Mouse (Mus musculus): ENCODE measurements around the gene Ift140. TPM values are rescaled to one million over a fixed set of nuclear protein-coding genes. Genes with fewer than 3 reads are reported as not detected.

The Ift140 gene
- total RNA-seq, 2 experiments from 2014 or later, result 8.1 to 9.9 TPM

DNA sequence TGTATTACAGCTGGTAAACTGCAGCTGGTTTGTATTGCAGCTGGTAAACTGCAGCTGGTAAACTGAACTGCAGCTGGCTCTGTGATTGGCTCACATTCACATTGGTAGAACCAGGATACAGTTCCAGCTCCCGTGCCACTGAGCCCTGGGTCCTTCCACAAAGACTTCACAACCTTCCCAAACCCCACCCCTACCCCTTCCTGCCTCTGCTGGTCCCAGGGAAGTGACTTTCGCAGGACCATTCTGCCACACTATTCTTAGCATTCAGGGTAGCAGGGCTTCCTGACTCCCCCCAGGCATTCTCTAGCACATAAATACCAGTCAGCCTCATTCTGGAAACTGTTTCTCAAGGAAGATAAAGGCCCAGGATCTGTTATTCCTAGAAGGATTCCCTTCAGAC lies 52.8 kb downstream of the Ift140 start:
- ATAC-seq (ENCODE audit: poor library complexity, severe bottlenecking), result no peak

DNA sequence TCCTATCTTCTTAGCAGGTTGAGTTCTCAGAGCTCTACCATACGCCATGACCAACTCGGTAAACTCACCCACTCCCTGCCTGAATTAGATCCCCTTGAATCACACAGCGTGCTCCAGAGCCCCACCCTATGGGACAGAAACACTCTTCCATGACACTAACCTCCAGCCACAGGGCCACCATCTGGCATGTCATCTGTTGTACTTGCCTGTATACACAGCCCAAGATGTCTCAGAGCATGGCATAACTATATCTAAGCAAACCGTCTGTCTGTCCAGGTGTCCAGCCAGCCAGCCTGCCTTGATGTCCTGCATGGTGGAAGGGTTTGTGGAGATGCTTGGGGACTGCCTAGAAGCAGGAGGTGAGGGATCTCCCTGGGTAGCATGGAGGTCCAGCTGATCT lies 61.0 kb downstream of the Ift140 start:
- no peak for ATAC-seq (ENCODE audit: poor library complexity, severe bottlenecking)

DNA sequence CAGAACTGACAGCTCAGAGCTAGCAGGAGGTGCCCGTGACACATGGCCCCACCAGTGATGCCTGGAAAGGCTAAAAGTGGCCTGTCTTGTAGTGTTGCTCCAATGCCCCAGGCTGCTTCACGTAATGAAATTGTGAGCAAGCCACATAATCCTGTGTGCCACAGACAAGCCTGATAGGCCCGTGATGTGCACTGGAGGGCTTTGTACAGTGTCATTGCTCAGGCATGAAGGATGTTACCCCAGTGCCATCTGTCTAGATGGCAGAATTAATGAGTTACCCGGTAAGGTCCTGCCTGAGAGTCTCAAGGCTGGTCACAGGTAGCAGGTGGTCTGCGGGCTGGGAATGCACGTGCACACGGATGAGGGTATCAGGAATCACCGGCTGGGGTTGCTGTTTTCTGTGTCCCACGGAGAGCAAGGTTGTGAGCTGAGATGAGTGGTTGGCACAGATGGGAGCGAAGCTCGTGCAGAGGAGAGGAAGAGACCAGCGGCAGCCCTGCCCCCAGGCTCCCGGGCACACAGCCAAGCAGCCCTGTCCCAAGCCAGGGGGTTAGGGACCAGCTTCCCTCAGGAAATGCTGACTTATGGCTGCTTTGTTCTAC lies 62.0 kb downstream of the Ift140 start:
- no peak for ATAC-seq (ENCODE audit: poor library complexity, severe bottlenecking)

DNA sequence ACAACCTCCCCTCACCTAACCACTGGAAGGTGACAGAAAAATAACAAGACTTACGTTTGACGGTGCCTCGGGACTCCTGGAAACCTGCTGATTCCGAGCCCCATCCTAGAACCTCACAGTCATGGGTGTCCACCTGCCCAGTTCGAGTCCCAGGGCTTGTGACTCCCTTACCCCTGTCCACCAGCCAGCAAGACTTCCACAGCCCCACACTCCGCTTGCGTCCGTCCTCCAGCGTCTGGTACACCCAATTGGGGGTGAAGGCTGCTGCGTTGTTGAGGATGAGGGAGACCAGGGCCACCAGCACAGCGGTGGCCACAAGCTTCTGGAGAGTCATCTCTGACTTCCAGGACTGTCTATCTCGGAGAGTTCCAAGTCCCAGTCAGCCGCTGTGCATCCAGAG lies 64.3 kb downstream of the Ift140 start:
- ATAC-seq (ENCODE audit: poor library complexity, severe bottlenecking), result no peak

DNA sequence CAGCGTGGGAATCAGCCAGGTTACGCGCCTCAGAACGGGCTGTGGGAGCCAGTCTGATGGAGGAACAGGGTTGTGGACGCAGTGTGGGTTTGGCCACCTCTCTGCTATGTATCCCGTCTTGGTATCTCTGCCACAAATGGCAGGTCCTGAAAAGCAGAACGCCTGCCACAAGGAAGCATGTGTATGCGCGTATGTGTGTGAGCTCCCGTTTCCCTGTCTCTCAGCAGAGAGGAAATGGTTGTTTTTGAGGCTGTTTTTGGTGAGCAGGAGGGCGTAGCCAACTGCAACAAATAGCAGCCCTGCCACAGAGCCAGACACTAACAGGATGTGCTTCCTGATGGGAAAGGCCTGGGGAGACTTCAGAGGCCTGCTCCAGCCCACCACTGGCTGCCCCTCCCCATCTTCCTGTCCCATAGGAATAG lies 65.1 kb downstream of the Ift140 start:
- ATAC-seq (ENCODE audit: poor library complexity, severe bottlenecking), result no peak

DNA sequence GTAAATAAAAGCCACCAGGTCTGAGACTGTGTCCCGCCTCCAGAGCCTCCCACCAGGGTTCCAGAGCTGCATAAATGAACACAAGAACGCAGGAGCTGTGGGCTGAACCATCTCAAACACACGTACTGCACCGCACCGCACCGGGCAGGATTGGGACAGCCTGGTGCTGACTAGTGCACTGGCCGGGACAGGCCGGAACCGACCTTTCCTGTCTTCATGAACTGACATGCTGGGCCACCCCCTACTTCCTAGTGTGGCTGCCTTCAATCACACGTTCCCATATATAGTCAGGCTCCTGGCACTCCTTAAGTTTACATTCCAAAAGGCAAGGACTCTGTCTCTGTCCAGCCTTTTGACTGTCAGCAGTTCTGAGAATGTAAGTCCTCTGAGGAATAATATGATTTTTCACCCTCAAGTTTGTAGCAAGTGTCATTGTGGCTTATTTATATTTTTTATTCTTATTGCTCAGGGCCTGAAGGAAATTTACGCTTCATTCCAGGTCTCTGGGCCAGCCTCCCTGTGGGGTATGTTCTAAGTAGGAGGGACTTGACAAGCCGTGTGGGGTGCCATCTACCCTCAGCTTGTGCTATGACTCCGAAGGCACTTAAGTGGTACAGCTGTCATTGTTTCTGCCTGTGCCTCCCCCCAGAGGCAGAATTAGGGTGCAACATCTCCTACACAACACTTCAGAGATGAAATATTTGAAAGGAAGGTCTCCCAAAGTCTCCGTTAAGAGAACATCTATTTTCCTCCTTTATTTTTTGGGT lies 66.4 kb downstream of the Ift140 start:
- ATAC-seq (ENCODE audit: poor library complexity, severe bottlenecking), result no peak

DNA sequence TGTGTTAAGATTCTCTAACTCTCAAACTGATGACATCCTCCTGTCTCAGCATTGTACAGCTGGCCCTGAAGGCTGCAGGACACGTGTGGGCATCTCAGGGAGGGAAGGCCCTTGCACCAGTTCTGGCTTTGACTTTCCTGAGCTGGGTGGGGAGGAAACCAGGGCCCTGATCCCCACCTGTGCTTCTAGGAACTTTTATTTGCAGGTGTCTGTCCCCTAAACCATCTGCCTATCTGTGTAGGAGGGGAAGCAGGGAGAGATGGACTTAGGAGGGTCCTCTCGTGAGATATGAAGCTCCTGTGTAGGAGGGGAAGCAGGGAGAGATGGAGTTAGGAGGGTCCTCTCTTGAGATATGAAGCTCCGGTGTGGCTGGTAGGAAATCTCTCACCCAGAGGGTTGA lies 67.0 kb downstream of the Ift140 start:
- no peak for ATAC-seq (ENCODE audit: poor library complexity, severe bottlenecking)

DNA sequence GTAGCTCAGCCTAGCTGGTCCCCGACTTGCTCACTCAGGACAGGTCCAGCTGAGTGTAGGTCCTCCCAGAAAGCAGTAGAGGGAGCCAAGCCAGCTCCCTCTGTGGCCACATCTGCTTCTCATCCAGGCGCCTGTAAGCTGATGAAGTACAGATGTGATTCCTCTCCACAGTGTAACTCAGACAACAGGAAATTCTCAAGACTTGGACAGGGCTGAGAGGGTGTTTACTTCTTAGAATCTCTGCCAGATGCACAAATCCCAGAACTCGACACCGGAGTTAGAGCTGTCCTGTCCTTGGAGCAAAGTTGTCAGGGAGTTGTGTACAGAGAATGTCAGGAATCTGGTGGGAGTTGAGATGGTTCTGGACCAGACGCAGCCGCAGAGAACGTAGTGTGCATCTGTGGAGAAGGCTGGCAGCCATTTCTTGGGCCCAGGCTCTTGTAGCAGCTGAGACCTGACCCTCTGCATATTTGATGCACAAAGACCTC lies 67.6 kb downstream of the Ift140 start, which contains the start of gene Tmem204:
Tmem204 (minus strand) TSS at position 148 of the 488 bp plus-strand sequence.
- ATAC-seq (ENCODE audit: poor library complexity, severe bottlenecking), result no peak

DNA sequence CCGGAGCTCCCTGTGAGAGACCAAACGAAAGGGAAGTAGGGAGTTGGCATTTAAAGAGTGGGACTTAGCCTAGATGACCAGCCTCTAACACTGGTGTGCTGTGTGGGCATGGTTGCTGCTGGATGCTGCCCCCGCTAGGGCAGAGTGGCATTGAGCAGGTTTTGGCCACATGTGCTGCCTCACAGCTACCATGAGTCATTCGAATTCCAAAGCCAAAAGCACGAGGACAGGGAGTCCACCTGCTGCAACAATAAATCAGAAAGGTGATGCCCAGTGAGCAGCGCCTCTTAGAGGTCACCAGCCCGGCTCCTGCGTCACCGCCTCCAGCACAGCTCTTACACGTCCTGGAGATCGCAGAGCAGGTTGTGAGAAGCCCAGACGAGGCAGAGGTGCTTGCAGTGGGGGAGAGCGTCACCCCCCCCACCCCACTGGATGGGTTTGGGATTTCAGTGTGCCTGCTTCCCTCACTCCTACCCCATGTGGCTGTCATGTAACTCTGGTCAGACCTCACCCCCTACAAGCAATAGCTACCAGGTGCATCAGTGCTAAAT lies 69.0 kb downstream of the Ift140 start:
- ATAC-seq (ENCODE audit: poor library complexity, severe bottlenecking), result no peak

DNA sequence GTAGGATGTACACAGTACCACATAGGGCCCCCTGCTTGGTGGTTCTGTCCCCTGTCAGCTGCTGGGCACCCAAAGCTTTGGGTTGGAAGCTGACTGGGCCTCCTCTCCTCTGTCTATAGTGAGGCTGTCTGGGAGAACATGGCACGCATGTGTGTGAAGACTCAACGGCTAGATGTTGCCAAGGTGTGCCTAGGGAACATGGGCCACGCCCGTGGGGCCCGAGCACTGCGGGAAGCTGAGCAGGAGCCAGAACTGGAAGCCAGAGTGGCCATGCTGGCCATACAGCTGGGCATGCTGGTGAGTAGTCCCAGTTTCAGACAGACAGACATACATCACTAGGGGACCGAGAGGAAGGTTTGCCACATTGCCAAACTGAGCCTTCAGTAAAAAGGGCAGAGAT lies 70.8 kb downstream of the Ift140 start:
- no peak for ATAC-seq (ENCODE audit: poor library complexity, severe bottlenecking)

DNA sequence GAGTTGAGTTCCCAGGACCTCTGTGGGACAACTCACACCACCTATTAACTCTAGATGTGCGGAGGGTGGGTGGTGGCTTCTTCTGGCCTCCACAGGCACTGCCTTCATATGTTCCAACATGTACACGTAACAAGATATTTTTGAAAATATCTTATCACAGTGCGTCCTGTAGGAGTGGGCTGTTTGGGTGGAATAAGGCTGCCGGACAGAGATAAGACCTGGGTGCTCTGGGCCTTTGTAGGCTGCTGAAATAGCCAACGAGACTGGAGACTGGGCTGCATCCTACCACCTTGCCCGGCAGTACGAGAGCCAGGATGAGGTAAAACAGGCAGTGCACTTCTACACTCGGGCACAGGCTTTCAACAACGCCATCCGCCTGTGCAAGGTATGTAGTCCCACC lies 73.3 kb downstream of the Ift140 start:
- ATAC-seq (ENCODE audit: poor library complexity, severe bottlenecking), result no peak

DNA sequence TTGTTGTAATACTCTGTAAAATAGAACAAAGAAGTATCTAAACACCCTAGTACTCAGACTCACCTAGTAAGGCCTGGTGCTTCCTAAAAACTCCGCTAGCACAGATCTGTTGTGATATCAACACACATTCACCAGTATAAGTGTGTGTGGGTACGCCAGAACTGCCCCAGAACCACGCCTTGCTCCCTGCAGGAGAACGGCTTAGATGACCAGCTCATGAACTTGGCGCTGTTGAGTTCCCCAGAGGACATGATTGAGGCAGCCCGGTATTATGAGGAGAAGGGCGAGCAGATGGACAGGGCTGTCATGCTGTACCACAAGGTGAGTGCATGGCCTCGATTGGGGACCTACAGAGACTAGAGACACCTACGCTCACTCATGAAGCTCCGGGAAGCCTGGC lies 74.6 kb downstream of the Ift140 start:
- ATAC-seq (ENCODE audit: poor library complexity, severe bottlenecking), result no peak

DNA sequence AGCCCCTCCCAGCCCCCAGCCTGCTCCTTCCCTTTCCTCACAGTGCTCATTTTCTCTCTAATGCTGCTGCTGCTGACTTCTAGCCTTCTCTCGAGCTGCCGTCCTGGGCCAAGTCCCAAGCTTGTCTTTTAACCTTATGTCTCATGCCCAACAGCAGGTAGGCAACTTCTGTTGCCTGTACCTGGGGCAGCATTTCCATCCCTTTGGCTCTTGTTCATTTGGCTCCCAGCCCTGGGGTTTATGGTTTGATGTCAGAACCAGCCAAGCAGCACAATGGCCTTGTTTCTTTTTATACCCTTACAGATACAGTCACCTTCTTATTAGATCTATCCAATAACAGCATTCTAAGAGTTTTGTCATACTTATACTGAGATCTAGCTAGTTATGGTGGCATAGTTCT lies 80.3 kb downstream of the Ift140 start:
- no peak for ATAC-seq (ENCODE audit: poor library complexity, severe bottlenecking)

DNA sequence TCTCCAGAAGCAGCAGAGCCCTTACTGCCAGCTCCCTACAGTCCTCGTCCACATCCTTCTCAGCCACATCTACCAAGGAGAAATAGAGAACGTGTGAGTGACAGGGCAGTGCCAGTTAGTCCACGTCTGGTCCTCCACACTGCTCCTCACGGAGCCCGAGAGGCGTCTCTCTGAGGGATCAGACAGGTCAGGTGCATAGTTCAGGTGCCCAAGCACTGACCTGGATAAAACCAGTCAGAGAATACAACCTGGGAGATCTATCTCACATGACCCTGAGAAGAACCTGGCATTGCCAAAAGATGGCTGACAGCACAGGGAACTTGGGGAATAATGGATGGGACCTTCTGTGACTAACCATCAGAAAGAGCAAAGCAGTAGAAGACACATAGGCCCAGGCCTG lies 84.2 kb downstream of the Ift140 start:
- ATAC-seq (ENCODE audit: poor library complexity, severe bottlenecking), result no peak

DNA sequence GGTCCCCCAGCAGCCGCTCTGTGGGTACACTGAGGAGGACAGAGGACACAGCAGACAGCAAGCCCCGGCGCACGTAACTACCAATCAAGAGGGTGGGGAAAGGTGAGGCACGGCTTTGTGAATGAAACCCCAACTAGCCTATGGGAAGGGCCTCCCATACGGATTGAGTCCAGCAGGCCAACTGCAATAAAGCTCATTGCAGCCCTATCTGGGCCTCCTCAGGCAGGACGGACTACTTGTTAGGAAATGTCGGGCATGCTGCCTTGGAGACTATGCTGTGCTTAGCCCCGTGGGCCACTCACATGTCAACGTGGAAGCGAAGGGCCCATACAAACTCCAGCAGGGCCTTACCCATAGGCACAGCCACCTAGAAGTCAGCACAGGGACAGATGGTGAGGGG lies 85.5 kb downstream of the Ift140 start:
- no peak for ATAC-seq (ENCODE audit: poor library complexity, severe bottlenecking)

DNA sequence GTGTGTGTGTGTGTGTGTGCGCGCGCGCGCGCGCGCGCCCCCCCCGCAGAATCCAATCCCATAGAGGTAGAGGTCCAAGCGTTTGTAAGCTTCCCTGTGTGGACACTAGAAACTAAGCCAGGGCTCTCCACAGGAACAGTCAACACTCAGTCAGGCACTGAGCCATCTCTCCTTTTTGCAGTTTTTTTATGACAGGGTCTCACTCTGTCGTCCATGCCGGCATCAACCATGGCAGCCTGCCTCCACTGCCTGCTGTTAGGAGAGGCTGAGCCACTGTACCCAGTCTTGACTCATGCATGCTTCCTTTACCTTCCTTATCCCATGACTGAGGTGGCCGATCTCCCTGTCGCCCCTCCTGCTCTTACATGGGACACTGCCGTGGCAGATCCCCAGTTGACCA lies 91.9 kb downstream of the Ift140 start:
- no peak for ATAC-seq (ENCODE audit: poor library complexity, severe bottlenecking)

DNA sequence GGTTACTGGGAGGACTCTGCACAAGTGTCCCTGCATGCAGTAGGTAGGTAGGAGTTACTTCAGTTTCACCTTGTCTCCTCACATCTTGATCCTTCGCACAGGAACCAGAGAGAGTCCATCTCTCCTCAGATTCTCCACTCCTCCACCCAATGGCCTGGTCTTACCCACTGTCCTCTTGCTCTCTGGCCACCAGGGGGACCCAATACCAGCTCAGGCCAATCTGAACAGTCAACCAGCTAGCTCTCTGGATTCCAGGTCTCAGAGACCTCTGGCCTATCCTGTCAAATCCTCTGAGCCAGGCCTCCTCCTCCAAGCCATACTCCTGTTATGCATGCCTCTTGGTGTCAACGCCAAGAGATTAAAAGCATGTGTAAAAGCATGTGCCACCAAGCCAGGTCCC lies 93.7 kb downstream of the Ift140 start:
- ATAC-seq (ENCODE audit: poor library complexity, severe bottlenecking), result no peak

DNA sequence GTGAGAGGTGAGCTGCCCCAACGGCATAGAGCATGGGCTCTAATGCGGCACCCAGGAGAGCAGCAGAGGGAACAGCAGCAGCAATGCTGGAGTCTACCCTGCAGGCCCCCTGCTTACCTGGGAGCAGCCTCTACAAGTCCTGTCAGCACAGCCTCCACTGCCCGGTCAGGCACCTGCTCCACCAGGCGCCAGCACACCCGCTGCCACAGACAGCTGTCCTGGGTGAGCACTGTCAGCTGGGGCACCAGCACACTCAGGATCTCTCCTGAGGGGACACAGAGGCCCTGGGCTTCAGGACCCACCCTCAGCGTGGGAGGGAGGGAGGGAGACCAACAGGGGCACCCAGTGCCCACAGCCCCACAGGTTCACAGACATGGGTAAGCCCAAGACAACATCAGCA lies 94.7 kb downstream of the Ift140 start:
- ATAC-seq (ENCODE audit: poor library complexity, severe bottlenecking), result no peak

DNA sequence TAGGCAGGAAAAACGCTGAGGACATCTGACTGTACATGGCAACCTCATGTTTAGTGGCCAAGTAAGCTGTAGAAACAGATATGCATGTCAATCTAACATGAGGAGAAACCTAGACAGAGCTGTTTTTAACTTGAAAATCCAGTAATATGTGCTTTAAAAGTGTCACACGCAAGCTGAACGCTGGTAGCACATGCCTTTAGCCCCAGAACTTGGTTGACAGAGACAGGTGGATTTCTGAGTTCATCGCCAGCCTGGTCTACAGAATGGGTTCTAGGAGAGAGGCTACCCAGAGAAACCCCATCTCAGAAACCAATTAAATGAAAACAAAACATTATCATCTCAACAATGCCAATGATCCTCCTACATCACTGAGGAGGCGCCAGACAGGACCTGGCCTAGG lies 95.3 kb downstream of the Ift140 start:
- no peak for ATAC-seq (ENCODE audit: poor library complexity, severe bottlenecking)

DNA sequence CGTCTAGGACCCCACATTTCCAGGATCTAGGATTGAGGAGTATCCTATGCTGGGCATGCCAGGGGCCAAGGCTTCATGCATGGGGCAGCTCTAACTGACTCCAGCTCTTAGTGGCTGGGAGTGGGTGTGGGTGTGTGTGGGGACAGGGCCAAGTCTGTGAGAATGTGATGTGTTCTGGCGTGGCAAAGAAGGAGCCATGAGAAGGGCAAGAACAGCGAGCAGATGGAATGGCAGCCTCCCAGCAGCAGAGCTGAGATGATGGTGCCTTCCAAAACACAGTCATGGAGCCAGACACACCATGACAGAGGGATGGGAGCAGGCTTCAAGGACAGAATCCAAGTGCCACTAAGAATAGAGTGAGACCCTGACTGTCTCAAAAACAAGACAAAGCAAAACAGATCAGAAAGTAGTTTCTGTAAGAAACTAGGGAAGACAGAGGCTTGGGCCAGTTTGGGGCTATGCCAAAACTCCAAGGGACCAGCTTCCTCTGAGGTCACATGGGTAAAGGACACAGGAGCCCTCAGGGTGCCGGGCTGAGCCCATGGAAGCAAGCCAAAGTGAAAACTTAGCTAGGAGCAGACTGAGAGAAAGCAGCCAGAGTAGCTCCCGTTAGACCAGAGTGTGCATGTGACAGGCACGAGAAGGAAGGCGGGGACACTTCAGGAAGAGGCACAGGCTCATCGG lies 96.0 kb downstream of the Ift140 start:
- ATAC-seq (ENCODE audit: poor library complexity, severe bottlenecking), result no peak

DNA sequence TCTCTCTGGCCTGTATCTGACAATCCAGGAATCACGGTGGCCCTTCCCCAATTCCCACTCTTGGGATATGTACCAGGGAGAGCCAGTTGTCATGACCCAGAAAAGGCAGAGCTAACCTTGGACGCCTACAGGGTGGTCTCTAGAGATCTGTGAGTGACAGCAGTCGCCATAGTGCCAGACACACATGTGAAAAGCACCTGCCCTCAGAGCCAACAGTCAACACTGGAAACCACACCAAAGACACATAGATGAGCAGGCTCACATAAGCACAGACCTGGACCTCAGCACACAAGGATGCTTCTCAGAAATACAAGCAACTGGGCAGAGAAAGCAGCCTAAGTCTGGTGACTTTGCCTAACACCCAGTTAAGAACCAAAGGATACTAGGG lies 96.5 kb downstream of the Ift140 start:
- ATAC-seq (ENCODE audit: poor library complexity, severe bottlenecking), result no peak

Data from megakaryocyte, adult 5-6 weeks (primary cell).